8 mouse cellular contexts compared by ENCODE assay signal in genomic region chr2:136057861-136058331, GRCm38 (mm10). TPM values are rescaled to one million over a fixed set of nuclear protein-coding genes. Genes with fewer than 3 reads are reported as not detected.
DNase-seq lines count a peak whose midpoint lies in the region; ATAC-seq and TF ChIP-seq lines count a peak whose summit lies in the region.

No protein-coding gene starts in this region.

- TF ChIP-seq CTCF in lung, embryonic 14.5 days (IDR thresholded peaks at IDR 0.05; ENCODE audit: low read depth) = no peak

- no peaks in the 10 kb centered on the region for H3K9me3 ChIP-seq in lung, embryonic 14.5 days (ENCODE audit: low read depth, low read length)
- H3K9me3 ChIP-seq in hindbrain, embryonic 10.5 days = no peaks in the 10 kb centered on the region
- no peaks in the 10 kb centered on the region for H3K9me3 ChIP-seq in midbrain, embryonic 12.5 days

- H3K36me3 ChIP-seq in lung, embryonic 14.5 days (ENCODE audit: insufficient read depth) = no peaks in the 10 kb centered on the region
- H3K36me3 ChIP-seq in hindbrain, embryonic 10.5 days = no peaks in the 10 kb centered on the region
- no peaks in the 10 kb centered on the region for H3K36me3 ChIP-seq in midbrain, embryonic 12.5 days

- peak; percentile 12 for DNase-seq in adrenal gland, postnatal 10 days
- DNase-seq in adrenal gland, postnatal 4 days (ENCODE audit: low spot score in 2 of 2) = no peak
- peak; percentile 54 for DNase-seq in lung, embryonic 14.5 days
- no peak for DNase-seq in lung, postnatal 14 days
- peak; percentile 53 for DNase-seq in hindbrain, embryonic 10.5 days (ENCODE audit: low spot score)
- no peak for DNase-seq in thymus, postnatal 4 days
- DNase-seq in natural killer cell, adult 2 months (ENCODE audit: low spot score in 2 of 2) = no peak

- no peak overlapping the region for H3K9ac ChIP-seq in lung, embryonic 14.5 days
- 0 out of 2 replicates have a peak overlapping the region, but pooled peaks have one; percentile 24 for H3K9ac ChIP-seq in midbrain, embryonic 12.5 days (replicated peaks)

- H3K27me3 ChIP-seq in lung, embryonic 14.5 days (ENCODE audit: insufficient read depth, low read length) = peaks cover 42% of the 10 kb centered on the region
- H3K27me3 ChIP-seq in hindbrain, embryonic 10.5 days (ENCODE audit: insufficient read depth, poor library complexity, severe bottlenecking) = peaks cover 52% of the 10 kb centered on the region
- H3K27me3 ChIP-seq in midbrain, embryonic 12.5 days = peaks cover 37% of the 10 kb centered on the region

- peak overlapping the region; percentile 4; the same call in 1 of the 2 replicates for H3K4me2 ChIP-seq in lung, embryonic 14.5 days
- H3K4me2 ChIP-seq in midbrain, embryonic 12.5 days (replicated peaks) = peak overlapping the region; percentile 61

- no peaks in the 10 kb centered on the region for H3K4me1 ChIP-seq in lung, embryonic 14.5 days (ENCODE audit: insufficient read depth)
- H3K4me1 ChIP-seq in hindbrain, embryonic 10.5 days (replicated peaks) = peaks cover 23% of the 10 kb centered on the region
- peaks cover 19% of the 10 kb centered on the region for H3K4me1 ChIP-seq in midbrain, embryonic 12.5 days

- WGBS in lung, embryonic 14.5 days = 7% methylated on average over 19 of the region's 19 CpGs
- 5% methylated on average over 19 of the region's 19 CpGs for WGBS in hindbrain, embryonic 10.5 days
- 4% methylated on average over 19 of the region's 19 CpGs for WGBS in midbrain, embryonic 12.5 days

- H3K27ac ChIP-seq in lung, embryonic 14.5 days (ENCODE audit: low read depth) = no peak overlapping the region
- H3K27ac ChIP-seq in hindbrain, embryonic 10.5 days = peak overlapping the region; percentile 40; the same call in 1 of the 2 replicates
- no peak overlapping the region for H3K27ac ChIP-seq in midbrain, embryonic 12.5 days (replicated peaks)

- H3K4me3 ChIP-seq in lung, embryonic 14.5 days (ENCODE audit: low read depth, low read length) = no peak overlapping the region
- peak overlapping the region; percentile 53 for H3K4me3 ChIP-seq in hindbrain, embryonic 10.5 days
- peak overlapping the region; percentile 39 for H3K4me3 ChIP-seq in midbrain, embryonic 12.5 days

- ATAC-seq in lung, embryonic 14.5 days (ENCODE audit: insufficient read depth) = peak; percentile 75; the same call in 1 of the 2 replicates
- peak; percentile 45 for ATAC-seq in midbrain, embryonic 12.5 days (ENCODE audit: low FRiP score, low read depth)

RNA-seq across cellular contexts. Expression of gene Lamp5, which starts 5.9 kb away (rescaled TPM):
- total RNA-seq in adrenal gland, postnatal 10 days (2021) = not detected
- total RNA-seq in adrenal gland, postnatal 4 days (2021) = not detected
- 0.28 TPM in 1 of 2 replicates, not detected in the other for polyA plus RNA-seq in lung, embryonic 14.5 days (2014; fragmentation: Nextera tagmentation; extraction: Ambion mirVana)
- polyA plus RNA-seq in hindbrain, embryonic 10.5 days (2016; fragmentation: Nextera tagmentation; extraction: Ambion mirVana) = 8.6 and 64.0 TPM in 2 replicates
- polyA plus RNA-seq in midbrain, embryonic 12.5 days (2016; fragmentation: Nextera tagmentation; extraction: Ambion mirVana) = 4.5 and 4.6 TPM in 2 replicates

Comparison
In these comparisons a context has a peak if more than half of its experiments do, and no peak if none do; other contexts are left out.
1. DNase-seq: peak in adrenal gland, postnatal 10 days (single experiment), lung, embryonic 14.5 days (single experiment) and hindbrain, embryonic 10.5 days (single experiment); none in adrenal gland, postnatal 4 days (0 of 2), lung, postnatal 14 days (single experiment), thymus, postnatal 4 days (single experiment) and natural killer cell, adult 2 months (0 of 2).